ENCODE assay signal across 25 mouse cellular contexts in genomic region chr3:153584836-153585235, GRCm38 (mm10).
DNase-seq lines count a peak whose midpoint lies in the region; ATAC-seq and TF ChIP-seq lines count a peak whose summit lies in the region.
"Had no signal": no experiment of that assay in that cellular context is flagged by ENCODE, and none has a peak within 500 bp of the region (broad histone marks: within the 10 kb centered on the region; RNA-seq: fewer than 3 reads in every experiment).

No protein-coding gene starts in this region.

- intact Hi-C loops in heart, postnatal 36 days (cut with DNase I), result no loop called here

- no peaks in the 10 kb centered on the region for H3K36me3 ChIP-seq in forebrain, embryonic 13.5 days (ENCODE audit: poor library complexity, severe bottlenecking)
- no peaks in the 10 kb centered on the region for H3K36me3 ChIP-seq in forebrain, embryonic 11.5 days (ENCODE audit: control insufficient read depth, insufficient read depth, low read length)
- H3K36me3 ChIP-seq in hindbrain, embryonic 16.5 days (ENCODE audit: control insufficient read depth, insufficient read depth, low read length), result no peaks in the 10 kb centered on the region
- H3K36me3 ChIP-seq in hindbrain, embryonic 11.5 days (ENCODE audit: control insufficient read depth, insufficient read depth, low read length), result no peaks in the 10 kb centered on the region
- H3K36me3 ChIP-seq in midbrain, postnatal 0 days (ENCODE audit: insufficient read depth, low read length), result no peaks in the 10 kb centered on the region
- H3K36me3 ChIP-seq in midbrain, embryonic 15.5 days (replicated peaks), result no peaks in the 10 kb centered on the region
- H3K36me3 ChIP-seq: heart, embryonic 13.5 days; limb, embryonic 12.5 days; liver, embryonic 15.5 days; neural tube, embryonic 13.5 days had no signal

- H3K4me3 ChIP-seq in forebrain, embryonic 13.5 days, result no peak overlapping the region
- no peak overlapping the region for H3K4me3 ChIP-seq in forebrain, embryonic 11.5 days (ENCODE audit: low read depth, low read length)
- no peak overlapping the region for H3K4me3 ChIP-seq in hindbrain, embryonic 16.5 days (ENCODE audit: low read length)
- no peak overlapping the region for H3K4me3 ChIP-seq in hindbrain, embryonic 11.5 days (ENCODE audit: low read depth, low read length)
- H3K4me3 ChIP-seq in midbrain, postnatal 0 days (ENCODE audit: low read depth, low read length), result no peak overlapping the region
- no peak overlapping the region for H3K4me3 ChIP-seq in midbrain, embryonic 15.5 days
- H3K4me3 ChIP-seq: heart, embryonic 13.5 days; limb, embryonic 12.5 days; liver, embryonic 15.5 days; neural tube, embryonic 13.5 days had no signal

- TF ChIP-seq CTCF in midbrain, postnatal 0 days (IDR thresholded peaks at IDR 0.05), result no peak

- no peak overlapping the region for H3K4me2 ChIP-seq in forebrain, embryonic 13.5 days
- no peak overlapping the region for H3K4me2 ChIP-seq in forebrain, embryonic 11.5 days (ENCODE audit: low read depth, low read length, severe bottlenecking)
- no peak overlapping the region for H3K4me2 ChIP-seq in hindbrain, embryonic 16.5 days (ENCODE audit: low read length)
- no peak overlapping the region for H3K4me2 ChIP-seq in hindbrain, embryonic 11.5 days (replicated peaks; ENCODE audit: low read depth, low read length)
- H3K4me2 ChIP-seq in midbrain, postnatal 0 days (ENCODE audit: low read depth, low read length, poor library complexity, severe bottlenecking), result no peak overlapping the region
- H3K4me2 ChIP-seq in midbrain, embryonic 15.5 days, result no peak overlapping the region
- H3K4me2 ChIP-seq: heart, embryonic 13.5 days; limb, embryonic 12.5 days; liver, embryonic 15.5 days; lung, embryonic 14.5 days; neural tube, embryonic 13.5 days had no signal

- H3K4me1 ChIP-seq in forebrain, embryonic 13.5 days, result peaks cover 13% of the 10 kb centered on the region
- 0 out of 2 replicates have a peak, but pooled peaks cover 2% of the 10 kb centered on the region for H3K4me1 ChIP-seq in forebrain, embryonic 11.5 days (replicated peaks; ENCODE audit: control insufficient read depth, insufficient read depth, low read length)
- H3K4me1 ChIP-seq in hindbrain, embryonic 16.5 days (ENCODE audit: control insufficient read depth, insufficient read depth, low read depth, low read length), result no peaks in the 10 kb centered on the region; the same call in 1 of the 2 replicates
- no peaks in the 10 kb centered on the region for H3K4me1 ChIP-seq in hindbrain, embryonic 11.5 days (replicated peaks; ENCODE audit: control insufficient read depth, insufficient read depth, low read length)
- H3K4me1 ChIP-seq in midbrain, postnatal 0 days (ENCODE audit: insufficient read depth, low read length), result peaks cover 5% of the 10 kb centered on the region
- H3K4me1 ChIP-seq in midbrain, embryonic 15.5 days, result peaks cover 13% of the 10 kb centered on the region
- H3K4me1 ChIP-seq: liver, embryonic 15.5 days had no signal

- ATAC-seq in forebrain, embryonic 13.5 days, result peak; percentile 39; the same call in 1 of the 2 replicates
- ATAC-seq in forebrain, embryonic 11.5 days (replicated peaks; ENCODE audit: low FRiP score), result no peak
- peak; percentile 73 for ATAC-seq in hindbrain, embryonic 16.5 days
- no peak for ATAC-seq in hindbrain, embryonic 11.5 days (ENCODE audit: low FRiP score)
- no peak for ATAC-seq in midbrain, postnatal 0 days (ENCODE audit: low FRiP score)
- ATAC-seq in midbrain, embryonic 15.5 days (replicated peaks), result no peak
- ATAC-seq: intestine, embryonic 16.5 days; Patski had no signal

- H3K9ac ChIP-seq in forebrain, embryonic 13.5 days, result no peak overlapping the region
- H3K9ac ChIP-seq in forebrain, embryonic 11.5 days (ENCODE audit: low read length), result no peak overlapping the region
- no peak overlapping the region for H3K9ac ChIP-seq in hindbrain, embryonic 16.5 days (ENCODE audit: low read depth, low read length)
- no peak overlapping the region for H3K9ac ChIP-seq in hindbrain, embryonic 11.5 days (ENCODE audit: low read depth, low read length)
- H3K9ac ChIP-seq in midbrain, postnatal 0 days (replicated peaks; ENCODE audit: low read length, poor library complexity, severe bottlenecking), result no peak overlapping the region
- H3K9ac ChIP-seq in midbrain, embryonic 15.5 days, result no peak overlapping the region
- H3K9ac ChIP-seq: heart, embryonic 13.5 days; limb, embryonic 12.5 days; liver, embryonic 15.5 days; lung, embryonic 14.5 days; neural tube, embryonic 13.5 days had no signal

- DNase-seq in forebrain, embryonic 11.5 days (ENCODE audit: low spot score), result no peak
- no peak for DNase-seq in hindbrain, embryonic 11.5 days (ENCODE audit: low spot score)
- peak; percentile 65 for DNase-seq in midbrain, postnatal 0 days (ENCODE audit: low spot score)
- DNase-seq in heart, postnatal 36 days, result no peak
- DNase-seq: adrenal gland, postnatal 10 days; cerebellum, adult 11-12 months; cerebellum, adult 9-11 months; gastrocnemius, postnatal 10 days; heart, postnatal 10 days; kidney, adult 8-10 months; kidney, postnatal 4 days; lung, embryonic 14.5 days; lung, postnatal 14 days; thymus, adult 2 months; thymus, postnatal 36 days had no signal

- 44% methylated on average over 3 of the region's 3 CpGs for WGBS in forebrain, embryonic 13.5 days
- 62% methylated on average over 3 of the region's 3 CpGs for WGBS in forebrain, embryonic 11.5 days
- WGBS in hindbrain, embryonic 16.5 days, result 43% methylated on average over 3 of the region's 3 CpGs
- WGBS in hindbrain, embryonic 11.5 days, result 74% methylated on average over 3 of the region's 3 CpGs
- WGBS in midbrain, postnatal 0 days, result 51% methylated on average over 3 of the region's 3 CpGs
- 41% methylated on average over 3 of the region's 3 CpGs for WGBS in midbrain, embryonic 15.5 days

- no peak overlapping the region for H3K27ac ChIP-seq in forebrain, embryonic 13.5 days
- H3K27ac ChIP-seq in forebrain, embryonic 11.5 days (ENCODE audit: low read depth, low read length), result no peak overlapping the region
- H3K27ac ChIP-seq in hindbrain, embryonic 16.5 days (ENCODE audit: low read depth, low read length), result no peak overlapping the region
- no peak overlapping the region for H3K27ac ChIP-seq in hindbrain, embryonic 11.5 days (ENCODE audit: low read depth, low read length)
- H3K27ac ChIP-seq in midbrain, postnatal 0 days (ENCODE audit: low read depth, low read length), result no peak overlapping the region
- no peak overlapping the region for H3K27ac ChIP-seq in midbrain, embryonic 15.5 days
- H3K27ac ChIP-seq: heart, embryonic 13.5 days; kidney, postnatal 0 days; limb, embryonic 12.5 days; liver, embryonic 15.5 days; neural tube, embryonic 13.5 days had no signal

- no peaks in the 10 kb centered on the region; the same call in 1 of the 2 replicates for H3K27me3 ChIP-seq in forebrain, embryonic 13.5 days
- no peaks in the 10 kb centered on the region for H3K27me3 ChIP-seq in forebrain, embryonic 11.5 days (ENCODE audit: control insufficient read depth, insufficient read depth, low read length)
- H3K27me3 ChIP-seq in hindbrain, embryonic 16.5 days (replicated peaks; ENCODE audit: control insufficient read depth, insufficient read depth, low read length), result no peaks in the 10 kb centered on the region
- H3K27me3 ChIP-seq in hindbrain, embryonic 11.5 days (ENCODE audit: control insufficient read depth, insufficient read depth, low read length), result no peaks in the 10 kb centered on the region
- no peaks in the 10 kb centered on the region for H3K27me3 ChIP-seq in midbrain, postnatal 0 days (ENCODE audit: insufficient read depth, low read length)
- no peaks in the 10 kb centered on the region for H3K27me3 ChIP-seq in midbrain, embryonic 15.5 days (replicated peaks)
- H3K27me3 ChIP-seq: heart, embryonic 13.5 days; limb, embryonic 12.5 days; liver, embryonic 15.5 days; neural tube, embryonic 13.5 days; Patski had no signal

- no peaks in the 10 kb centered on the region for H3K9me3 ChIP-seq in forebrain, embryonic 13.5 days (replicated peaks)
- H3K9me3 ChIP-seq in forebrain, embryonic 11.5 days (ENCODE audit: control insufficient read depth, low read length), result no peaks in the 10 kb centered on the region
- no peaks in the 10 kb centered on the region for H3K9me3 ChIP-seq in hindbrain, embryonic 16.5 days (ENCODE audit: control insufficient read depth, low read length)
- no peaks in the 10 kb centered on the region for H3K9me3 ChIP-seq in hindbrain, embryonic 11.5 days (ENCODE audit: control insufficient read depth, low read length)
- no peaks in the 10 kb centered on the region for H3K9me3 ChIP-seq in midbrain, postnatal 0 days (ENCODE audit: low read length)
- H3K9me3 ChIP-seq in midbrain, embryonic 15.5 days, result no peaks in the 10 kb centered on the region
- H3K9me3 ChIP-seq: heart, embryonic 13.5 days; limb, embryonic 12.5 days; liver, embryonic 15.5 days; neural tube, embryonic 13.5 days had no signal

Comparison
In these comparisons a context has a peak if more than half of its experiments do, and no peak if none do; other contexts are left out.
1. ATAC-seq: peak in forebrain, embryonic 13.5 days (single experiment) and hindbrain, embryonic 16.5 days (single experiment); none in forebrain, embryonic 11.5 days (single experiment), hindbrain, embryonic 11.5 days (single experiment), midbrain, postnatal 0 days (single experiment) and midbrain, embryonic 15.5 days (single experiment).